Mouse (Mus musculus): ENCODE data around the gene Mycn. TPM values are rescaled to one million over a fixed set of nuclear protein-coding genes. Genes with fewer than 3 reads are reported as not detected.

Gene Mycn
- polyA plus RNA-seq, 1 experiment from 2014 or later = 141 TPM

DNA sequence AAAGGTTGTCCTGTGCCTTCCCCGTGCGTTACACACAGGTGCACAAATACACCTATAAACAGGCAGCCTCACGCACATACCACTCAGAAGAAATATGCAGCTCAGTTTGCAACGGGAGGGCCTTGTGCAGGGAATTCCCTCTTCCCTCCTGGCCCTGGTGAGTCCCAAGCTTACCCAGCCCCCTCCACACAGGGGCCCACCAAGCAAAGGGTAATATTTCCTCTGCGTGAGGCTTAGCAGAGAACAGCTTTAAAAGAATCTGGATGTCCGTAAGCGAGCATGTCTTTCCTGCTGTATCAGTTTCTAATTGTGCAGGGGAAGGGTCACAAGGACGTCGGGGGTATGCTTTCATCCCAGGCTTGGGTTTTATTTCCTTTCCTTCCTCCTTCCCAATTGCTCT, 25.4 kb downstream of the Mycn start:
- H3K4me2 ChIP-seq = no peak overlapping the region
- 54% methylated on average over 9 of the region's 9 CpGs for WGBS
- no peaks in the 10 kb centered on the region for H3K36me3 ChIP-seq (replicated peaks)
- H3K9ac ChIP-seq = no peak overlapping the region
- H3K27ac ChIP-seq = no peak overlapping the region
- H3K4me3 ChIP-seq (replicated peaks) = no peak overlapping the region
- H3K4me1 ChIP-seq = peaks cover 11% of the 10 kb centered on the region
- peaks cover 5% of the 10 kb centered on the region; the same call in 1 of the 2 replicates for H3K27me3 ChIP-seq
- no peak for ATAC-seq (ENCODE audit: low FRiP score)
- no peaks in the 10 kb centered on the region for H3K9me3 ChIP-seq

DNA sequence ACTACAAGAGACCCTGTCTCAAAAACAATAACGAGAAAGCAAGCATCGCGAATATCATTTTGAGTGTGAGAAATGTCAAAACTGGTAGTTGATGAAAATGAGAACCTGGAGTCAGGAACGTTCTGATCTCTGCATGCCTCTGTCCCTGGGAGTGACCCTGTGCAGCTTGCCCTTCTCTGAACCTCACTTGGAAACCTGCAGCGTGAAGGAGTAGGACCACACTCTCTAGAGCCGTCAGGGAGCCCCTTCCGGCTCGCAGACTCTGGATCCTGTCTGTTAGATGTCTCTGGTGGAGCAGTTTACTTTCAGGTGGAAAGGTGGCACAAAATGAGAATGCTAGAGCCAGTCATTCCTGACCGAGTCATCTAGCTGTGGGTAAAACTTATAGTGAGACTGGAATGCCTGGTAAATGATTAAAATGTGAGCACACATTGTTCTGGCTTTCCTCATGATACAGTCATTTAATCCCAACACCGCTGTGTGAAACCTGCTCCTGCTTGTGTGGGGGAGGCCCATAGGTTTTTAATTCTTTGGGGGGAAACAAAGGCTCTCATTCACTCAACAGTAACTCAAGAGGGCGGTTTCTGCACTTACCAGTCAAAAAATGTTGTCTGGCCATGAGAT, 31.2 kb downstream of the Mycn start:
- Histone ChIP-seq H3K9me3 (no peaks in the 10 kb centered on the region), H3K4me3 (replicated peaks) (no peak overlapping the region), H3K4me1 (peaks cover 32% of the 10 kb centered on the region), H3K27me3 (peaks cover 5% of the 10 kb centered on the region; the same call in 1 of the 2 replicates), H3K9ac (no peak overlapping the region), H3K4me2 (no peak overlapping the region), H3K27ac (no peak overlapping the region), H3K36me3 (replicated peaks) (no peaks in the 10 kb centered on the region)
- no peak for ATAC-seq (ENCODE audit: low FRiP score)
- WGBS = 72% methylated on average over 11 of the region's 11 CpGs

DNA sequence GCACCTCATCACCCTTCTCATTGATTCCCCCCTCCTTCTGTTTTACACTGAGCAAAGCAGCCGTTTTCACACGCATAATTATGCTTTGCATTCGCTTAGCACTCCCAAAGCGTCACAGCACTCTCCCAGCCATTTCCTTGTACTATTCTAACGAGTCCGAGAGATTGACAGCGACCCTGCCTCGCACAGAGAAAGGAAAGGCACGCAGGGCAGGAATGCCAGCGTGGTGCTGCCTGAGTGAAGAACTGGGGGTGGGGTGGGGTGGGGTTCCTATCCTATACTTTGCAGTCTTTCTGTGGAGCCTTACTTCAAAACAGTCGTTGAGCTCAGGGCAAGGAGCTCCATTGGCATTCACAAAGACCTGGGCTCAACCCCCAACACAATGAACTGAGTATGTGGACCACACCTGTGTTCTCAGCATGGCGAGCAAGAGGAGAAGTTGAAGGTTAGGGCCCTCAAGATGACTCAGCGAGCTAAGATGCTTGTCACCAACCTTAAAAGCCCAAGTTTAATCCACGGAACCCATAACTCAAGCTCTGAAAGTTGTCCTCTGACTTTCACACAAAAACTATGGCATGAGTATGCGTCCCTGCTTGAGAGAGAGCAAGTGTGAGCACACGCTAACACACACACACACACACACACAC, 32.0 kb downstream of the Mycn start:
- Histone ChIP-seq H3K9me3 (no peaks in the 10 kb centered on the region), H3K4me2 (no peak overlapping the region), H3K36me3 (replicated peaks) (no peaks in the 10 kb centered on the region), H3K27me3 (peaks cover 5% of the 10 kb centered on the region; the same call in 1 of the 2 replicates), H3K9ac (no peak overlapping the region), H3K4me3 (replicated peaks) (no peak overlapping the region), H3K4me1 (peaks cover 39% of the 10 kb centered on the region), H3K27ac (peak overlapping the region; percentile 54; the same call in 1 of the 2 replicates)
- 35% methylated on average over 16 of the region's 16 CpGs for WGBS
- peak; percentile 21; the same call in 1 of the 2 replicates for ATAC-seq (ENCODE audit: low FRiP score)

DNA sequence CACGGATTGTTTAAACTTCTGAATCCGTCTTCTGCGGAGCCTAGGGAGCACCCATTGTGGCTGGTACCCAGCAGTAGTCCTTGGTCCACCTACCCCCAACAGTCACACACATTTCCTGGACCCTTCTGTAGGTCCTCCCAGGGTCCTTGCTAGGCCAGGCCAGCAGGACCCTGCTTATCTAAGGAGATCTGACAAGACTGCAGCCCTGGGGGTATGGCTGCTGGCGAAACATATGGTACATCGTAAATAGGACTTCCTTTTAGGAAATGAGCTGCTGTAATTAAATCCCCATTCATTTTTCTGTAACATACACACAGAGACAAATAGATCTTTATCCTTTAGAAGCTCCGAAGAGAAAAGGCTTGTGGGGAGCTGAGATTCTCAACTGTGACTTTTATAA, 34.9 kb downstream of the Mycn start:
- no peaks in the 10 kb centered on the region; the same call in 1 of the 2 replicates for H3K27me3 ChIP-seq
- peaks cover 53% of the 10 kb centered on the region for H3K4me1 ChIP-seq
- no peak overlapping the region for H3K4me3 ChIP-seq (replicated peaks)
- no peaks in the 10 kb centered on the region for H3K9me3 ChIP-seq
- H3K36me3 ChIP-seq (replicated peaks) = no peaks in the 10 kb centered on the region
- 57% methylated on average over 6 of the region's 6 CpGs for WGBS
- no peak overlapping the region for H3K4me2 ChIP-seq
- no peak overlapping the region for H3K9ac ChIP-seq
- no peak for ATAC-seq (ENCODE audit: low FRiP score)
- 0 out of 2 replicates have a peak overlapping the region, but pooled peaks have one; percentile 50 for H3K27ac ChIP-seq

DNA sequence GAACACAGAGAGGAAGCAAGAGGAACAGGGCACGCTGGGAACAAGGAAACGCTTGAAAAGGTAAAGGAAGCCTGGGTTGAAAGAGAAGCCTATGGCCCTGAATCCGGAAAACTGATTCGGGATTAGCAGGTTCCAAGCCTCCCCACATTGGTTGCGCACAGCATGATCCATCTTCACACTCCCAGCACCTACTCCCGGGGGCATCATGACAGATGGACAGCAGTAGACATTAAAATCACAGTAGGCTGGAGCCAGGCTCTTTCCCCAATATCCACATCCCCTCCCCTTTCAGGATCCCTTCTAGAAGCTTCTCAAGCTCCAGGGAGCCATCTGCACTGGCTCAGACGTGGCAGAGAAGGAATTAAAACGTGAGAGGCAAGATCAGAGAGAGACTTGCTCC, 35.4 kb downstream of the Mycn start:
- WGBS = 63% methylated on average over 8 of the region's 8 CpGs
- no peak overlapping the region for H3K9ac ChIP-seq
- no peak overlapping the region for H3K4me2 ChIP-seq
- H3K36me3 ChIP-seq (replicated peaks) = no peaks in the 10 kb centered on the region
- peaks cover 53% of the 10 kb centered on the region for H3K4me1 ChIP-seq
- no peaks in the 10 kb centered on the region for H3K9me3 ChIP-seq
- ATAC-seq (ENCODE audit: low FRiP score) = no peak
- H3K4me3 ChIP-seq (replicated peaks) = no peak overlapping the region
- H3K27ac ChIP-seq = 0 out of 2 replicates have a peak overlapping the region, but pooled peaks have one; percentile 50
- no peaks in the 10 kb centered on the region for H3K27me3 ChIP-seq

DNA sequence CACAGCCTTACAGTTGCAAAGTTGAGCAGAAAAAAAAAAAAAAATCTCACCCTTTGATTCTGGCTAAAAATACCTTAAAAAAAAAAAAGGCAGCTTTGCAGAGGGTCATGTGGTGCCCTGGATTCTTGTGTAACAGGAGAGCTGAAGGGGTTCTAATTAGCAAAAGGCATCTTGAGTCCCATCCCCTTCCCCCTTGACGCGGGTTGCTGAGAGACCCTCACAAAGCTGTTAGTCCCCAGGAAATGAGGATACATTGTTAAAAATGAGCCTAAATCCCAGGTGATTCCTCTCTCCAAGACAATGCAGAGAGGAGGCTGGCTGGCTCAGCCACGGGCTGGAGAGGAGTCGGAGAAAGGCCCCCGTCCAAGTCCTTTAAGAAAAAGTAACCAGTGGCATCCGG, 36.6 kb downstream of the Mycn start:
- H3K9ac ChIP-seq = no peak overlapping the region
- ATAC-seq (ENCODE audit: low FRiP score) = peak; percentile 30; the same call in 1 of the 2 replicates
- peak overlapping the region; percentile 96 for H3K27ac ChIP-seq
- H3K9me3 ChIP-seq = no peaks in the 10 kb centered on the region
- H3K4me1 ChIP-seq = peaks cover 47% of the 10 kb centered on the region
- no peaks in the 10 kb centered on the region for H3K36me3 ChIP-seq (replicated peaks)
- no peak overlapping the region for H3K4me3 ChIP-seq (replicated peaks)
- 16% methylated on average over 6 of the region's 6 CpGs for WGBS
- peak overlapping the region; percentile 55 for H3K4me2 ChIP-seq
- H3K27me3 ChIP-seq = no peaks in the 10 kb centered on the region

DNA sequence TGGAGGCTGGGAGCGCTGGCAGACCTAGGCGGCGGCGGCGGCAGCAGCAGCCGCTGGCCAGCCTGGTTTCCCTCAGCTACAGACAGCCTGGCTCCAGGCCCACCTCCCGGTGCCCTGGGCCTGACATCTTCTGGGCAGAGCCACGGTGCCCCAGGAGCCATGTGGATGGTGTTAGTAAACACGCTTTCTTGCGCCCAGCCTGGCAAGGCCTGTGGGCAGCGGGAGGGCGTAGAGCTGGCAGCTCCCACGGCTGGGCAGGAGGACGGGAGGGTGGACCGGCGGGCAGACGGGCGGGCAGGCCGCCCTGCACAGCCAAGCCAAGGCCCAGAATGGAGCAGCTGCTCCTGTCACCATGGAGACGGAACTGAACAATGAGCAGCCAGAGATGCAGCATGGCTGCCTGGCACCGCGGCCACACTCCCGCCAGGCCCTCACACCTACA, 37.2 kb downstream of the Mycn start:
- H3K27me3 ChIP-seq = no peaks in the 10 kb centered on the region
- peak overlapping the region; percentile 96 for H3K27ac ChIP-seq
- peak overlapping the region; percentile 55 for H3K4me2 ChIP-seq
- ATAC-seq (ENCODE audit: low FRiP score) = peak; percentile 97
- WGBS = 1% methylated on average over 23 of the region's 23 CpGs
- peaks cover 42% of the 10 kb centered on the region for H3K4me1 ChIP-seq
- H3K36me3 ChIP-seq (replicated peaks) = no peaks in the 10 kb centered on the region
- H3K9ac ChIP-seq = peak overlapping the region; percentile 56
- H3K4me3 ChIP-seq (replicated peaks) = peak overlapping the region; percentile 32
- no peaks in the 10 kb centered on the region for H3K9me3 ChIP-seq

DNA sequence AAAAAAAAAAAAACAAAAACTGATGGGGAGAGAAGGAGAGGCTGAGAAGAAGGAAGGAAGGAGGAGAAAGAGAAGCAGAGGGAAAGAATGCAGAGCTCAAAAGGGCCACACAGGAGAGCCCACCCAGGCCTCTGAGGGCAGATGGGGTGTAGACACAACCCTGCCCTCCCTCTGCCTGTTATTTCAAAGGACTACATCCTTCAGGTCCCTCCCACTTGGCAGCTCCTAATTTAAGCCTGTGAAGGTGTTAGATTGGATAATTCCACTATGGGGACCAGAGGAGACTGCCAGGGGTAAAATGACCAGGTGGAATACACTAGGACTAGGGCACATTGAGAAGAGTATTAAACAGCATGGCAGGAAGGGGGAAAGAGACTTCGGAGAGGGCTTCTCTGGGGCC, 37.6 kb downstream of the Mycn start:
- ATAC-seq (ENCODE audit: low FRiP score) = peak; percentile 42
- WGBS = 19% methylated on average over 1 of the region's 1 CpGs
- Histone ChIP-seq H3K4me1 (peaks cover 38% of the 10 kb centered on the region), H3K4me2 (peak overlapping the region; percentile 55), H3K36me3 (replicated peaks) (no peaks in the 10 kb centered on the region), H3K9ac (peak overlapping the region; percentile 56), H3K9me3 (no peaks in the 10 kb centered on the region), H3K4me3 (replicated peaks) (peak overlapping the region; percentile 32), H3K27ac (peak overlapping the region; percentile 96), H3K27me3 (no peaks in the 10 kb centered on the region)

DNA sequence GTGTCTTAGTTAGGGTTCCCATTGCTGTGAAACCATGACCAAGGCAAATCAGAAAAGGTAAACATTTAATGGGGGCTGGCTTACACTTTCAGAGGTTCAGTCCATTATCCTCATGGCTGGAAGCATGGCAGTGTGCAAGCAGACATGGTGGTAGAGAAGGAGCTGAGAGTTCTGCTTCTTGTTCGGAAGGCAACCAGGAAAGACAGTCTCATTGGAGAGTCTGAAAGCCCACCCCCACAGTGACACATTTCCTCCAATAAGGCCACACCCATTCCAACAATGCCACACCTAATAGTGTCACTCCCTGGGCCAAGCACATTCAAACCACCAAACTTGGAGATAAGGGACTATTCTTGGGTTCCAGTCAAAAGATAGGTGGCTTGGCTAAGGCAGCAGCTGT, 39.3 kb downstream of the Mycn start:
- WGBS = 96% methylated on average over 1 of the region's 1 CpGs
- H3K4me1 ChIP-seq = peaks cover 34% of the 10 kb centered on the region

DNA sequence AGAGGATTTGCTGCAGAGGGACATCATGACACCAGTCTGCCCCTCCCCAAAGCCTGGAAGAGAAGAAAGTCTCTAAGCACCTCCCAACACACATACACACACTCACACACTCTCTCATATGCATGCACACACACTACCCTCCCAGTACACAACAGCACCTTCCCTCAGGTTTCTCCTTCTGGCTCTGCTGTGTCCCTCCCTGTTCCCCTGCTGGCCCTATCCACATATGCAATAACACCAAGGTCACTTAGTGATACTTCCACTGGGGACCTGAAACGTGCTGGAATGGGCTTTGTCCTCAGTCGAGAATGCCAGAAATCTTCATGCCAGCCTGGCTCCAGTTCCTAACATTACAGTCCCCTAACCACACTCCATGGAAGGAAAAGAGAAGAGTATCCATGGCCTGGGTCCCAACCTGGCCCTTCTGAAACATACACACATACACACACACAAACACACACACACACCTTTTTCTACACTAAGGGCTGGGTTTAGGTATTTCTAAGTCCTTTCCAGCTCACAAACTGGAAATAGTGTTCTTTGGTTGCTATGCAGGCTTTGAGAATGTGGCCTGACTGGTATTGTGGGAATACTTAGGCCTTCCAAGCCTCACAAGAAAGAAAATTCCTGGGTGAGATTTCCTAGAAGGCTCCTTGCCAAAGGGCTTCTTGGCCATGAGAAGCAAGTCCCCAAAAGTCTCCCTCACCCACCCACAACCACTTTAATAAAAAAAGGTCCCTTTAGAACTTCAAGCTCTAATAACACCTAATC, 43.2 kb downstream of the Mycn start:
- no peaks in the 10 kb centered on the region for H3K27me3 ChIP-seq
- H3K27ac ChIP-seq = no peak overlapping the region
- H3K4me1 ChIP-seq = peaks cover 2% of the 10 kb centered on the region; the same call in 1 of the 2 replicates
- H3K9me3 ChIP-seq = no peaks in the 10 kb centered on the region
- no peak overlapping the region for H3K9ac ChIP-seq
- no peaks in the 10 kb centered on the region for H3K36me3 ChIP-seq (replicated peaks)
- no peak for ATAC-seq (ENCODE audit: low FRiP score)
- no peak overlapping the region for H3K4me3 ChIP-seq (replicated peaks)
- H3K4me2 ChIP-seq = no peak overlapping the region
- 59% methylated on average over 2 of the region's 2 CpGs for WGBS

More for the DNA sequence above, 39.3 kb downstream of the Mycn start:
- ATAC-seq (ENCODE audit: low FRiP score) = no peak
- H3K9ac ChIP-seq = no peak overlapping the region
- no peak overlapping the region for H3K4me2 ChIP-seq
- H3K4me3 ChIP-seq (replicated peaks) = no peak overlapping the region
- no peaks in the 10 kb centered on the region for H3K27me3 ChIP-seq
- no peaks in the 10 kb centered on the region for H3K9me3 ChIP-seq
- H3K36me3 ChIP-seq (replicated peaks) = no peaks in the 10 kb centered on the region
- H3K27ac ChIP-seq = no peak overlapping the region

DNA sequence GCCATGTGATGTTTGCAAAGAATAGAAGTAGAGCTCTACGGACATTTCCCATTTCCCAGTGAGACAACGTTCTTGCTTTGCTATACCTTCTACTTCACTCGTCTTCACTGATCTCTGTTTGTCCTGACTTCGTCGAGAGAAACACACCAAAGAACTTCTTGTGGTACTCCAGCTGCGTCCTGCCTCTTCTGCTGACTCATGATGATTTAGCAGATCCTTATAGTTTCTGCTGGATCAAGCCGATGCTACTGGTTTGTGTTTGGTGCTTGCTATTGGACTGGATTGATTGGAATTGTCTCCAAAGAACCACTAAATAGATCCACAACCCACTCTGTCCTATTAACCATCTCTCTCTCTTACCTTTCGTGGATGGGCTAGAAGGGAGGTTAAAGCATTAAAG, 47.7 kb downstream of the Mycn start:
- Histone ChIP-seq H3K4me1 (no peaks in the 10 kb centered on the region), H3K27ac (no peak overlapping the region), H3K9ac (no peak overlapping the region), H3K9me3 (no peaks in the 10 kb centered on the region), H3K4me2 (no peak overlapping the region), H3K36me3 (replicated peaks) (no peaks in the 10 kb centered on the region), H3K4me3 (replicated peaks) (no peak overlapping the region), H3K27me3 (no peaks in the 10 kb centered on the region)
- no peak for ATAC-seq (ENCODE audit: low FRiP score)
- WGBS = 94% methylated on average over 8 of the region's 8 CpGs

DNA sequence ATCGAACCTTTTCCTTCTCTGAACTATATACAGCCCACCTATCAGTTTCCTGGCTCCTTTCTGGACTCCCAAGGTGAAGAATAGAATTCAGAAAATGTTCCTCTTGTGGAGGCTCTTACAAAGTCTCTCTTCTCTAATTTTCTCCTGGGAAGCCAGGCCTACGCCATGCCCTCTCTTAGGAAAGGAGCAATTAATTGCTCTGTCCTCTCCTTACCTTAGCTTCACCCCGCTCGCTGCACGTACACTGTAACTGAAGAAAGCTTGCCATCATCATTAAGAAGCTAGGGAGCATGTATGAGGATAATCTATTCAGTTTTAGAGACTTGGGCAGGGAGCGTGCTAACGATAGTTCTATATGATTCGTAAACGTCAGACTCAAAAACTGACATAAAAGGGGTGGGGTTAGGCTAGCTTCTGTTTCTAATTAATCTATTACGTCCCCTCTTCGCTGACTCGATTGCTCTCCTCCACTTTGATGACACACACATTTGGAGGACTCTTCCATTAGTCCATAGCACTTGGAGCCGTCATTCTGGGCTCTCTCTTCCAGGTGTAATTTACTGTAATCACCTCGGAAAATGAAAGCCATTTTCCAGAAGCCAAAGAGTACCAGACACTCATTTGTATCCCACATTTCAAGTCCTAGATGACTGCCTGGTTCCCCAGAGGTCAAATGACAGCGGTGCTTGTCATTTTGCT, 55.4 kb downstream of the Mycn start:
- Histone ChIP-seq H3K36me3 (replicated peaks) (no peaks in the 10 kb centered on the region), H3K27me3 (no peaks in the 10 kb centered on the region), H3K27ac (0 out of 2 replicates have a peak overlapping the region, but pooled peaks have one; percentile 6), H3K9ac (no peak overlapping the region), H3K4me1 (peaks cover 8% of the 10 kb centered on the region), H3K4me3 (replicated peaks) (no peak overlapping the region), H3K4me2 (no peak overlapping the region), H3K9me3 (no peaks in the 10 kb centered on the region)
- WGBS = 48% methylated on average over 15 of the region's 15 CpGs
- peak; percentile 64 for ATAC-seq (ENCODE audit: low FRiP score)

Measured in forebrain, embryonic 12.5 days (tissue).